Comparison of ENCODE assay signal across 25 mouse cellular contexts in genomic region chr17:47538049-47538448, GRCm38 (mm10). TPM values are rescaled to one million over a fixed set of nuclear protein-coding genes. Genes with fewer than 3 reads are reported as not detected.
A peak's percentile ranks its signal among the peaks of the same experiment; 100 is the strongest.
DNase-seq lines count a peak whose midpoint lies in the region; ATAC-seq and TF ChIP-seq lines count a peak whose summit lies in the region.
"Had no signal": no experiment of that assay in that cellular context is flagged by ENCODE, and none has a peak within 500 bp of the region (broad histone marks: within the 10 kb centered on the region; RNA-seq: fewer than 3 reads in every experiment).

No protein-coding gene starts in this region.

- H3K4me1 ChIP-seq in liver, adult 2 months (ENCODE audit: control insufficient read depth, insufficient read depth, low read length) = peaks cover 7% of the 10 kb centered on the region
- H3K4me1 ChIP-seq in liver, embryonic 11.5 days (replicated peaks; ENCODE audit: control insufficient read depth, insufficient read depth, low read length) = peaks cover 21% of the 10 kb centered on the region
- H3K4me1 ChIP-seq in thymus, adult 2 months (replicated peaks; ENCODE audit: control insufficient read depth, insufficient read depth, low read length) = peaks cover 65% of the 10 kb centered on the region
- H3K4me1 ChIP-seq in liver, embryonic 13.5 days (replicated peaks) = peaks cover 90% of the 10 kb centered on the region
- H3K4me1 ChIP-seq in liver, embryonic 16.5 days (ENCODE audit: control insufficient read depth, low read depth, low read length) = peaks cover 72% of the 10 kb centered on the region
- H3K4me1 ChIP-seq: forebrain, embryonic 13.5 days had no signal

- H3K4me3 ChIP-seq in liver, adult 2 months (ENCODE audit: insufficient read depth, low read depth, low read length) = no peak overlapping the region
- H3K4me3 ChIP-seq in liver, embryonic 11.5 days (ENCODE audit: low read depth, low read length) = no peak overlapping the region
- no peak overlapping the region for H3K4me3 ChIP-seq in thymus, adult 2 months (ENCODE audit: control insufficient read depth, insufficient read depth, low read length)
- H3K4me3 ChIP-seq in liver, embryonic 13.5 days (replicated peaks) = no peak overlapping the region
- H3K4me3 ChIP-seq in liver, embryonic 16.5 days (ENCODE audit: low read depth, low read length) = no peak overlapping the region
- H3K4me3 ChIP-seq: embryonic facial prominence, embryonic 10.5 days; embryonic facial prominence, embryonic 12.5 days; forebrain, embryonic 13.5 days had no signal

- no peaks in the 10 kb centered on the region for H3K9me3 ChIP-seq in liver, embryonic 11.5 days (ENCODE audit: control insufficient read depth, low read length)
- no peaks in the 10 kb centered on the region for H3K9me3 ChIP-seq in liver, embryonic 13.5 days (replicated peaks)
- H3K9me3 ChIP-seq in liver, embryonic 16.5 days (replicated peaks; ENCODE audit: control insufficient read depth, low read length) = no peaks in the 10 kb centered on the region
- H3K9me3 ChIP-seq: embryonic facial prominence, embryonic 10.5 days; embryonic facial prominence, embryonic 12.5 days; forebrain, embryonic 13.5 days; G1E had no signal

- no peaks in the 10 kb centered on the region for H3K79me2 ChIP-seq in liver, adult 2 months (ENCODE audit: control insufficient read depth, insufficient read depth, low read length)

- no peak for TF ChIP-seq POLR2A in liver, adult 2 months (IDR thresholded peaks at IDR 0.05; ENCODE audit: extremely low read depth, insufficient read depth, low read length)
- no peak for TF ChIP-seq POLR2A in thymus, adult 2 months (IDR thresholded peaks at IDR 0.05; ENCODE audit: control insufficient read depth, extremely low read depth, insufficient read depth, low read length, poor library complexity)

- no peaks in the 10 kb centered on the region for H3K27me3 ChIP-seq in liver, adult 2 months (ENCODE audit: control insufficient read depth, insufficient read depth, low read length)
- H3K27me3 ChIP-seq in liver, embryonic 11.5 days (replicated peaks; ENCODE audit: control insufficient read depth, insufficient read depth, low read length) = no peaks in the 10 kb centered on the region
- no peaks in the 10 kb centered on the region for H3K27me3 ChIP-seq in thymus, adult 2 months (ENCODE audit: control insufficient read depth, insufficient read depth, low read length)
- no peaks in the 10 kb centered on the region for H3K27me3 ChIP-seq in liver, embryonic 13.5 days
- H3K27me3 ChIP-seq in liver, embryonic 16.5 days (ENCODE audit: control insufficient read depth, insufficient read depth, low read depth, low read length) = no peaks in the 10 kb centered on the region
- H3K27me3 ChIP-seq: CH12.LX; embryonic facial prominence, embryonic 12.5 days; forebrain, embryonic 13.5 days; Patski had no signal

- 29% methylated on average over 3 of the region's 3 CpGs for WGBS in liver, adult 2 months
- WGBS in liver, embryonic 11.5 days = 85% methylated on average over 3 of the region's 3 CpGs
- 96% methylated on average over 3 of the region's 3 CpGs for WGBS in thymus, adult 2 months
- WGBS in liver, embryonic 13.5 days (ENCODE audit: insufficient replicate concordance) = 83% methylated on average over 3 of the region's 3 CpGs
- WGBS in liver, embryonic 16.5 days (ENCODE audit: insufficient replicate concordance) = 80% methylated on average over 3 of the region's 3 CpGs

- peak; percentile 77 for DNase-seq in liver, adult 2 months (ENCODE audit: extremely low read depth, low read depth, low spot score)
- DNase-seq in liver, embryonic 11.5 days (ENCODE audit: low spot score) = no peak
- no peak for DNase-seq in thymus, adult 2 months
- no peak for DNase-seq in thymus, postnatal 14 days
- DNase-seq in liver, embryonic 13.5 days = no peak
- no peak for DNase-seq in heart, adult 9 months (ENCODE audit: low spot score in 2 of 2)
- DNase-seq in left cerebral cortex, adult 8-10 months (ENCODE audit: low spot score in 2 of 2) = no peak
- DNase-seq: adrenal gland, adult 8-10 months; adrenal gland, postnatal 14 days; adrenal gland, postnatal 36 days; B cell, adult 2 months; cerebellum, adult 11-12 months; cerebellum, adult 2 months; cerebellum, adult 9-10 months; cerebellum, postnatal 10 days; cerebellum, postnatal 25 days had no signal

- ATAC-seq in liver, embryonic 11.5 days (replicated peaks; ENCODE audit: low FRiP score) = no peak
- ATAC-seq in liver, embryonic 13.5 days (ENCODE audit: low read depth) = no peak
- ATAC-seq in liver, embryonic 16.5 days (ENCODE audit: low read depth) = peak; percentile 18; the same call in 1 of the 2 replicates
- ATAC-seq: activated CD4-positive, CD25-positive, alpha-beta regulatory T cell, adult 4 months; CD4-positive, CD25-positive, alpha-beta regulatory T cell, adult 4 months; forebrain, embryonic 13.5 days; Patski had no signal

- H3K9ac ChIP-seq in liver, adult 2 months (ENCODE audit: low read depth, low read length) = no peak overlapping the region
- no peak overlapping the region for H3K9ac ChIP-seq in liver, embryonic 11.5 days (ENCODE audit: low read depth, low read length)
- peak overlapping the region; percentile 36; the same call in 1 of the 2 replicates for H3K9ac ChIP-seq in liver, embryonic 13.5 days
- H3K9ac ChIP-seq in liver, embryonic 16.5 days (ENCODE audit: low read depth, low read length) = no peak overlapping the region
- H3K9ac ChIP-seq: embryonic facial prominence, embryonic 12.5 days; forebrain, embryonic 13.5 days had no signal

- no peak overlapping the region for H3K4me2 ChIP-seq in liver, embryonic 11.5 days
- H3K4me2 ChIP-seq in liver, embryonic 13.5 days = no peak overlapping the region
- H3K4me2 ChIP-seq in liver, embryonic 16.5 days (ENCODE audit: low read depth, low read length) = no peak overlapping the region
- H3K4me2 ChIP-seq: embryonic facial prominence, embryonic 12.5 days; forebrain, embryonic 13.5 days had no signal

- no peak for TF ChIP-seq CTCF in liver, adult 2 months (IDR thresholded peaks at IDR 0.05; ENCODE audit: low read depth, low read length)
- no peak for TF ChIP-seq CTCF in thymus, adult 2 months (IDR thresholded peaks at IDR 0.05; ENCODE audit: borderline replicate concordance, control insufficient read depth, extremely low read depth, insufficient read depth, low read length, poor library complexity)

- H3K27ac ChIP-seq in liver, adult 2 months (replicated peaks; ENCODE audit: insufficient read depth, low read depth, low read length) = no peak overlapping the region
- H3K27ac ChIP-seq in liver, embryonic 11.5 days (ENCODE audit: low read depth, low read length) = no peak overlapping the region
- peak overlapping the region; percentile 57; the same call in 1 of the 2 replicates for H3K27ac ChIP-seq in thymus, adult 2 months (ENCODE audit: control insufficient read depth, insufficient read depth, low read length)
- H3K27ac ChIP-seq in liver, embryonic 13.5 days = peak overlapping the region; percentile 99
- peak overlapping the region; percentile 58 for H3K27ac ChIP-seq in liver, embryonic 16.5 days (ENCODE audit: low read length)
- H3K27ac ChIP-seq: embryonic facial prominence, embryonic 10.5 days; embryonic facial prominence, embryonic 12.5 days; forebrain, embryonic 13.5 days had no signal

- no peaks in the 10 kb centered on the region for H3K36me3 ChIP-seq in liver, adult 2 months (ENCODE audit: control insufficient read depth, insufficient read depth, low read length)
- no peaks in the 10 kb centered on the region for H3K36me3 ChIP-seq in liver, embryonic 11.5 days (ENCODE audit: control insufficient read depth, insufficient read depth, low read length)
- peaks cover 22% of the 10 kb centered on the region for H3K36me3 ChIP-seq in thymus, adult 2 months (ENCODE audit: control insufficient read depth, insufficient read depth, low read length)
- no peaks in the 10 kb centered on the region for H3K36me3 ChIP-seq in liver, embryonic 13.5 days
- H3K36me3 ChIP-seq in liver, embryonic 16.5 days (ENCODE audit: control insufficient read depth, insufficient read depth) = no peaks in the 10 kb centered on the region
- H3K36me3 ChIP-seq: embryonic facial prominence, embryonic 10.5 days; embryonic facial prominence, embryonic 12.5 days had no signal

RNA-seq across cellular contexts. Expression of gene Ccnd3, which starts 33.2 kb away (rescaled TPM):
- total RNA-seq in liver, adult 2 months (2014; rRNA removed) = 16.8 and 23.4 TPM in 2 replicates
- polyA plus RNA-seq in liver, adult 2 months (2012; rRNA removed) = 39.1 and 41.8 TPM in 2 replicates
- polyA plus RNA-seq in liver, embryonic 11.5 days (2014; fragmentation: Nextera tagmentation; extraction: Ambion mirVana) = 525 and 530 TPM in 2 replicates
- polyA plus RNA-seq in thymus, adult 2 months (2012; rRNA removed) = 1,622 and 2,069 TPM in 2 replicates
- polyA plus RNA-seq in liver, embryonic 13.5 days (2015; fragmentation: Nextera tagmentation; extraction: Ambion mirVana) = 387 and 400 TPM in 2 replicates
- 300 and 331 TPM in 2 replicates for polyA plus RNA-seq in liver, embryonic 16.5 days (2015; fragmentation: Nextera tagmentation; extraction: Ambion mirVana)
- total RNA-seq in left cerebral cortex, adult 8-10 months (2022) = 10 to 100 TPM; 28.2 to 33.4 (median 30.8) TPM

RNA-seq across cellular contexts. Expression of gene Taf8, which starts 36.0 kb away (rescaled TPM):
- total RNA-seq in liver, adult 2 months (2014; rRNA removed) = 8.2 and 8.7 TPM in 2 replicates
- polyA plus RNA-seq in liver, adult 2 months (2012; rRNA removed) = 7.8 and 9.6 TPM in 2 replicates
- polyA plus RNA-seq in liver, embryonic 11.5 days (2014; fragmentation: Nextera tagmentation; extraction: Ambion mirVana) = 20.7 and 21.3 TPM in 2 replicates
- polyA plus RNA-seq in thymus, adult 2 months (2012; rRNA removed) = 68.2 and 74.3 TPM in 2 replicates
- polyA plus RNA-seq in liver, embryonic 13.5 days (2015; fragmentation: Nextera tagmentation; extraction: Ambion mirVana) = 14.4 and 14.5 TPM in 2 replicates
- 14.2 and 14.3 TPM in 2 replicates for polyA plus RNA-seq in liver, embryonic 16.5 days (2015; fragmentation: Nextera tagmentation; extraction: Ambion mirVana)
- total RNA-seq in left cerebral cortex, adult 8-10 months (2022) = 10 to 100 TPM; 17.6 to 22.3 (median 19.1) TPM

Comparison
In these comparisons a context has a peak if more than half of its experiments do, and no peak if none do; other contexts are left out.
1. H3K27ac ChIP-seq: peak in thymus, adult 2 months (single experiment), liver, embryonic 13.5 days (single experiment) and liver, embryonic 16.5 days (single experiment); none in liver, adult 2 months (single experiment) and liver, embryonic 11.5 days (single experiment).